Mouse (Mus musculus) ES-E14 (cell line): ENCODE results near the gene Gpsm3. TPM values are rescaled to one million over a fixed set of nuclear protein-coding genes. Genes with fewer than 3 reads are reported as not detected.

Source experiments
- DNase-seq: peaks from one replicate; pipeline ENCODE4 v3.0.0-alpha.2; 2013; ENCODE audit warnings: low read depth, low spot score
- H3K27ac ChIP-seq: 2 replicates; pipeline ENCODE4 v1.5.1; 2012; ENCODE audit warnings: low read depth, mild to moderate bottlenecking, low read length, moderate library complexity, mixed read lengths; ENCODE audit not compliant: poor library complexity, insufficient read depth, severe bottlenecking
- H3K36me3 ChIP-seq: 2 replicates; pipeline ENCODE4 v1.6.1; 2012; ENCODE audit warnings: mild to moderate bottlenecking, low read length, moderate library complexity, mixed read lengths; ENCODE audit not compliant: control insufficient read depth, poor library complexity, insufficient read depth, severe bottlenecking
- H3K4me1 ChIP-seq, 2 experiments: fragments of 150-350 bp in 1 of 2; sonication (generic) in 1 of 2; 2 replicates each; pipeline ENCODE4 v1.6.1; 2012; ENCODE audit warnings: low read length in 2 of 2, mild to moderate bottlenecking in 1 of 2, mixed read lengths in 1 of 2; ENCODE audit not compliant: control insufficient read depth in 2 of 2, insufficient read depth in 2 of 2, poor library complexity in 1 of 2
- H3K4me3 ChIP-seq, 2 experiments: fragments of 150-350 bp in 1 of 2; sonication (generic) in 1 of 2; 2 replicates each; pipeline ENCODE4 v1.5.1; 2012; ENCODE audit warnings: low read length in 2 of 2, low read depth in 1 of 2, mild to moderate bottlenecking in 1 of 2, mixed read lengths in 1 of 2; ENCODE audit not compliant: insufficient read depth in 1 of 2, poor library complexity in 1 of 2, severe bottlenecking in 1 of 2
- H3K9ac ChIP-seq: 2 replicates; pipeline ENCODE4 v1.6.1; 2012; ENCODE audit warnings: low read depth, mild to moderate bottlenecking, low read length, mixed read lengths; ENCODE audit not compliant: poor library complexity, insufficient read depth, severe bottlenecking
- H3K9me3 ChIP-seq: fragments of 150-350 bp; sonication (generic); 2 replicates; pipeline ENCODE4 v1.6.1; 2012; ENCODE audit warnings: low read depth, mild to moderate bottlenecking, low read length; ENCODE audit not compliant: control insufficient read depth, insufficient read depth
- CHD2 ChIP-seq: IDR thresholded peaks from 2 replicates; pipeline ENCODE4 v1.6.1; 2014; ENCODE audit warnings: mild to moderate bottlenecking, low read depth, low read length, inconsistent platforms
- HCFC1 ChIP-seq: IDR thresholded peaks from 2 replicates; pipeline ENCODE4 v1.6.1; 2012; ENCODE audit warnings: low read length, inconsistent platforms, borderline replicate concordance; ENCODE audit not compliant: insufficient read depth
- MAFK ChIP-seq: IDR thresholded peaks from 2 replicates; pipeline ENCODE4 v1.6.1; 2014; ENCODE audit warnings: mild to moderate bottlenecking, low read depth, low read length, inconsistent platforms; ENCODE audit not compliant: insufficient read depth
- ZC3H11A ChIP-seq: IDR thresholded peaks from 2 replicates; pipeline ENCODE4 v1.6.1; 2012; ENCODE audit warnings: low read depth, mild to moderate bottlenecking, inconsistent platforms, low read length, borderline replicate concordance
- ZNF384 ChIP-seq: IDR thresholded peaks from 2 replicates; pipeline ENCODE4 v1.6.1; 2012; ENCODE audit warnings: low read depth, low read length, inconsistent platforms
- in situ Hi-C, 2 experiments: fragments of 600-800 bp; cut with MboI; formaldehyde crosslinking; loops; one replicate each; pipeline ENCODE4 v1.15.1; 2025; ENCODE audit warnings: low sequenced_read_pairs in 2 of 2, inconsistent platforms in 1 of 2; ENCODE audit not compliant: unreplicated experiment in 2 of 2
- total RNA-seq: library from RNA; depleted of rRNA; stranded (reverse); fragments of 300-350 nt; gene quantifications from 2 replicates; pipeline ENCODE4 v1.2.3, GENCODE M21; 2012

Gene Gpsm3
- total RNA-seq, 1 experiment: 5.8 TPM

- Histone ChIP-seq H3K4me3 (peak overlapping the region; percentile 86 to 87; a peak in 3 of 4 replicates), H3K4me1 (peaks cover 19 to 43% of the 10 kb centered on the region in 2 experiments), H3K9me3 (no peaks in the 10 kb centered on the region), H3K27ac (peak overlapping the region; percentile 76; the same call in 1 of the 2 replicates), H3K9ac (peak overlapping the region; percentile 87), H3K36me3 (peaks cover 19% of the 10 kb centered on the region; the same call in 1 of the 2 replicates)
- DNase-seq: no peak
- TF ChIP-seq ZNF384 (no peak), CHD2 (no peak)
- in situ Hi-C loops: no loop called here
Measured at GRCm38 (mm10) chr17:34592581-34593549, 3.3 kb downstream of the Gpsm3 start.

- Histone ChIP-seq H3K9me3 (no peaks in the 10 kb centered on the region), H3K9ac (peak overlapping the region; percentile 55; the same call in 1 of the 2 replicates), H3K4me3 (peak overlapping the region; percentile 39 to 86; a peak in 1 of 4 replicates), H3K4me1 (peaks cover 13 to 38% of the 10 kb centered on the region in 2 experiments), H3K36me3 (peaks cover 19% of the 10 kb centered on the region; the same call in 1 of the 2 replicates), H3K27ac (no peak overlapping the region)
- DNase-seq: no peak
- TF ChIP-seq ZC3H11A (no peak), ZNF384 (no peak), CHD2 (no peak), HCFC1 (no peak), MAFK (no peak)
- in situ Hi-C loops: no loop called here
Measured at GRCm38 (mm10) chr17:34593752-34594525, 4.3 kb downstream of the Gpsm3 start.

GRCm38 (mm10) chr17:34596098-34596497, 6.5 kb downstream of the Gpsm3 start:
- Histone ChIP-seq H3K9me3 (no peaks in the 10 kb centered on the region), H3K9ac (no peak overlapping the region), H3K36me3 (peaks cover 28% of the 10 kb centered on the region), H3K4me3 (no peak overlapping the region), H3K4me1 (peaks cover 5 to 23% of the 10 kb centered on the region in 2 experiments), H3K27ac (no peak overlapping the region)
- in situ Hi-C loops: no loop called here
- DNase-seq: no peak
- no peak for TF ChIP-seq ZC3H11A
- no peak for TF ChIP-seq ZNF384
- no peak for TF ChIP-seq CHD2
- TF ChIP-seq MAFK: no peak
- TF ChIP-seq HCFC1: no peak

GRCm38 (mm10) chr17:34597566-34598095, 8.0 kb downstream of the Gpsm3 start, which contains the start of gene Ager:
TSS of gene Ager (plus strand) at chr17:34597862.
- Histone ChIP-seq H3K4me3 (no peak within 1 kb of the TSS), H3K36me3 (peaks cover 28% of the 10 kb centered on the region), H3K27ac (no peak within 1 kb of the TSS), H3K9me3 (no peaks in the 10 kb centered on the region), H3K9ac (no peak within 1 kb of the TSS), H3K4me1 (peaks cover 5 to 23% of the 10 kb centered on the region in 2 experiments)
- TF ChIP-seq ZC3H11A: no peak
- TF ChIP-seq CHD2: no peak
- no peak for TF ChIP-seq ZNF384
- TF ChIP-seq MAFK: no peak
- TF ChIP-seq HCFC1: no peak
- no peak for DNase-seq
- in situ Hi-C loops: no loop called here
